Mouse (Mus musculus) adrenal gland (tissue): Measurements from ENCODE around the gene Fdxr.

Source experiments
- intact Hi-C: fragments of 180-260 bp; cut with DNase I; formaldehyde crosslinking; loops from one replicate; pipeline ENCODE4 v1.15.1; 2025

Fdxr gene

GRCm38 (mm10) chr11:115290919-115291318 is 14.1 kb upstream of the Fdxr start:
- intact Hi-C loops, result no loop called here

- intact Hi-C loops, result no loop called here
These were observed 13.5 kb upstream of the Fdxr start for GRCm38 (mm10) chr11:115290314-115290713.

GRCm38 (mm10) chr11:115289885-115290284 is 13.0 kb upstream of the Fdxr start:
- intact Hi-C loops, result no loop called here

GRCm38 (mm10) chr11:115288305-115288704 is 11.5 kb upstream of the Fdxr start:
- intact Hi-C loops, result no loop called here

- intact Hi-C loops, result no loop called here
These were observed 10.5 kb upstream of the Fdxr start for GRCm38 (mm10) chr11:115287386-115287785.

- intact Hi-C loops, result no loop called here
These were observed 9.5 kb upstream of the Fdxr start for GRCm38 (mm10) chr11:115286201-115286993.

GRCm38 (mm10) chr11:115285282-115285681 is 8.4 kb upstream of the Fdxr start:
- intact Hi-C loops, result no loop called here

- intact Hi-C loops, result no loop called here
These were observed 7.2 kb upstream of the Fdxr start for GRCm38 (mm10) chr11:115283891-115284620.

GRCm38 (mm10) chr11:115283486-115283765 is 6.6 kb upstream of the Fdxr start:
- intact Hi-C loops, result no loop called here

GRCm38 (mm10) chr11:115282723-115283485 is 6.1 kb upstream of the Fdxr start:
- intact Hi-C loops, result no loop called here

GRCm38 (mm10) chr11:115282295-115282694 is 5.4 kb upstream of the Fdxr start:
- intact Hi-C loops, result no loop called here

GRCm38 (mm10) chr11:115279726-115280125 is 2.9 kb upstream of the Fdxr start:
- intact Hi-C loops, result no loop called here

- intact Hi-C loops, result no loop called here
These were observed 1.3 kb upstream of the Fdxr start for GRCm38 (mm10) chr11:115278176-115278575.

- intact Hi-C loops, result no loop called here
These were observed 740 bp upstream of the Fdxr start for GRCm38 (mm10) chr11:115277604-115277975.

- intact Hi-C loops, result no loop called here
These were observed 896 bp downstream of the Fdxr start for GRCm38 (mm10) chr11:115275954-115276353.

GRCm38 (mm10) chr11:115275509-115275908 is 1.3 kb downstream of the Fdxr start:
- intact Hi-C loops, result no loop called here

- intact Hi-C loops, result no loop called here
These were observed 2.1 kb downstream of the Fdxr start for GRCm38 (mm10) chr11:115274771-115275170.

- intact Hi-C loops, result no loop called here
These were observed 2.7 kb downstream of the Fdxr start for GRCm38 (mm10) chr11:115274178-115274577.

GRCm38 (mm10) chr11:115273735-115274134 is 3.1 kb downstream of the Fdxr start:
- intact Hi-C loops, result no loop called here

GRCm38 (mm10) chr11:115272894-115273498 is 3.9 kb downstream of the Fdxr start:
- intact Hi-C loops, result no loop called here

- intact Hi-C loops, result no loop called here
These were observed 5.4 kb downstream of the Fdxr start for GRCm38 (mm10) chr11:115271481-115271880.

- intact Hi-C loops, result no loop called here
These were observed 5.8 kb downstream of the Fdxr start for GRCm38 (mm10) chr11:115271052-115271451.
